Mouse (Mus musculus): Measurements from ENCODE around the gene Scarf2.
A peak's percentile ranks its signal among the peaks of the same experiment; 100 is the strongest.

The Scarf2 gene

DNA sequence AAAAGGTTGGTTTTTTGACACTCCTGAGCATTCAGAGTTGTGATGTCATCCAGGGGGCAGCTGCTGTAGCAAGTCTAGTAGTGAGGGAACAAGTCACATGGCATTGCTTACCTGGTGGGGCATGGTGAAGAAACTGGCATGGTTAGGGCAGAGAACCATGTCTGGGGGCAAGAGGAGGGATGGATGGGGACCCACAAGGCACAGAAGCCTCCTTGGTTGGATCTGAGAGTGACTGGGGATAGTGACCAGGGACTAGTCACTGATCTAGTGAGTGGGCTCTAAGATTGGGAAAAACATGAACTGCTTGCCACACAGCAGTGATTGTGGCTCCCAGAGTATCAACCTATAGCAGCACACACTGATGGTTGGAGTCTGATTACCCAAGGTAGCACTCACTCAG lies 2.5 kb downstream of the Scarf2 start:
- DNase-seq: no peak

DNA sequence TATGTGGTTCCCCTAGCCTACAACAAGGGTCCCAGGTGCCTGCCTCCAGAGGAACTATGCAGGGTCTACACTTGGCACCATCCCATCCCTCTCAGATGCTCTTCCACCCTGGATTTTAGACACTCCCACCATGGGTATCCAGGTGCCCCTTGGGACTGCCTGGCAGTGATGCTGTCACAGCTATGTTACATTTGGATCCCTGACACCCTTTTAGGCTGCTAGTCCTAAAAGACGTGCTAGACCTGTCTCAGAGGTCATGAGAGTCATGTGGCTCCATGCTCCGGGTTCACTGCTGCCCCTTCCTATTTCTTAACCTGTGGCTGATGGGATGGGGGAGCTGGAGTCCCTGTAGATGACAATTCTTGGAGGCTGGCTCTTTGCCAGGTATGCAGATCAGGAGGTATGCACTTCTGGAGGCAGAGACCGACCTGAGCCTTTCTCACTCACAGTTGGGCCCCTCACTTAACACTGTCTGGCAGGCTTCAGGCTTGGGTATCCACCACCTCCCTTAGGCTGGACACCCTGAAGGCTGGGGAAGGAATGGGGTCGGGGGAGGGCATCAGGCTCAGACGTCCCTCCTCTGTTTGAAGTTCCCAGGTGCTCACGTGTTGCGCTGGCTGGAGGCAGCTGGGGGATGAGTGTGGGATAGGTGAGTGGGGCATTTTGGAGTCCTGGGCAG lies 4.8 kb downstream of the Scarf2 start:
- DNase-seq: no peak

DNA sequence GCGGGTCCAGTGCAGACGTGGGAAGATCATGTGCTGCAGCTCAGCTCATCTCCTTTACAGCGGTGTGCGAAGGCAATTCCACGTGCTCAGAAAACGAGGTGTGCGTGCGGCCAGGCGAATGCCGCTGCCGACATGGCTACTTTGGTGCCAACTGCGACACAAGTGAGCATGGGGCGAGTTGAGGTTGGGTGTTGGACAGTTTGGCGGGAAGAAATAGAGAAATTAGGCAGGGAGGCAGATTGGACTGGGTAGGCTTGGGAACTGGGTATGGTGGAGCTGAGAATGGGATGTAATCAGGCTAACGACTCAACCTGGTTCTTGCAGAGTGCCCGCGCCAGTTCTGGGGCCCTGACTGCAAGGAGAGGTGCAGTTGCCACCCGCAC lies 5.4 kb downstream of the Scarf2 start:
- DNase-seq: no peak

DNA sequence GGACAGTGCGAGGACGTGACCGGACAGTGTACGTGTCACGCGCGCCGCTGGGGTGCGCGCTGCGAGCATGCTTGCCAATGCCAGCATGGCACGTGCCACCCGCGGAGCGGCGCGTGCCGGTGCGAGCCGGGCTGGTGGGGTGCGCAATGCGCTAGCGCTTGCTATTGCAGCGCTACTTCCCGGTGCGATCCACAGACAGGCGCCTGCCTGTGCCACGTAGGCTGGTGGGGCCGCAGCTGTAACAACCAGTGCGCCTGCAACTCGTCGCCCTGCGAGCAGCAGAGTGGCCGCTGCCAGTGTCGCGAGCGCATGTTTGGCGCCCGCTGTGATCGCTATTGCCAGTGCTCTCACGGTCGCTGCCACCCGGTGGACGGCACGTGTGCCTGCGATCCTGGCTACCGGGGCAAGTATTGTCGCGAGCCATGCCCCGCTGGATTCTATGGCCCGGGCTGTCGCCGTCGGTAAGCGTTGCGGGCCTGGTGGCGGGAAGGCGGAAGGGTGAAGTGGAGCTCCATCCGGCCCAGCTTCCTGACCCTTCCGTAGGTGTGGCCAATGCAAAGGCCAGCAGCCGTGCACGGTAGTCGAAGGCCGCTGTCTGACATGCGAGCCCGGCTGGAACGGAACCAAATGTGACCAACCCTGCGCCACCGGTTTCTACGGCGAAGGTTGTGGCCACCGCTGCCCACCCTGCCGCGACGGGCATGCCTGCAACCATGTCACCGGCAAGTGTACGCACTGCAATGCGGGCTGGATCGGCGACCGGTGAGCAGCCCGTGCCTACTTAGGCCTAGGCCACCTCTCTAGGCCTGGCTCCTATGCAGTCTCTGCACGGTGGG lies 6.0 kb downstream of the Scarf2 start:
- DNase-seq: peak; percentile 62

DNA sequence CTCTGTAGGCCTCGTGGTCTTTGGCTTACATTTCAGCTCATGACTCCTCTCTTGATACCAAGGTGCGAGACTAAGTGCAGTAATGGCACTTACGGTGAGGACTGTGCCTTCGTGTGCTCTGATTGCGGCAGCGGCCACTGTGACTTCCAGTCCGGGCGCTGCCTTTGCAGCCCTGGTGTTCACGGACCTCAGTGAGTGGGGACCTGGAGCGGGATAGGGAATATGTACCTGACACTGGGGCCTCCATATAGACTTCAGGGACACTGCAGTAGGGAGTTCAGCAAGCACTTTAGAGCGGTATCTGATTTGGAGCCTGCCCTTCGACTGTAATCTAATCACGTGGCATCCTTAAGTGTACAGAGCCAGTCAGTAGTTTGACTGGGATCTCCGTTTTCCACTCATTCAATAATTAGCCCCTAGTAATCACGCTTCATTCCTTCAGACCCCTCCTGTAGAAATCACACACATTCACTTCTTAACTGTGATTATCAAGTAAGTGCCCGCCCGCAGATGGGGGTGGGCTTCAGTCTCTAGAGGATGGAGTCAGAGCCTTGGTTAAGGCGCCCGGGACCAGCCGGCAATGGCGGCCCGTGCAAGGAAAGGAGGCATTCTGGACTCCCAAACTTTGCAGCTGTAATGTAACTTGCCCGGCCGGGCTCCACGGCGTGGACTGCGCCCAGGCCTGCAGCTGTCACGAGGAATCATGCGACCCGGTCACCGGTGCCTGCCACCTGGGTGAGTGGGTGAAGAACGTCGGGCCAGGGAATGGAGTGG lies 6.8 kb downstream of the Scarf2 start:
- DNase-seq: no peak

DNA sequence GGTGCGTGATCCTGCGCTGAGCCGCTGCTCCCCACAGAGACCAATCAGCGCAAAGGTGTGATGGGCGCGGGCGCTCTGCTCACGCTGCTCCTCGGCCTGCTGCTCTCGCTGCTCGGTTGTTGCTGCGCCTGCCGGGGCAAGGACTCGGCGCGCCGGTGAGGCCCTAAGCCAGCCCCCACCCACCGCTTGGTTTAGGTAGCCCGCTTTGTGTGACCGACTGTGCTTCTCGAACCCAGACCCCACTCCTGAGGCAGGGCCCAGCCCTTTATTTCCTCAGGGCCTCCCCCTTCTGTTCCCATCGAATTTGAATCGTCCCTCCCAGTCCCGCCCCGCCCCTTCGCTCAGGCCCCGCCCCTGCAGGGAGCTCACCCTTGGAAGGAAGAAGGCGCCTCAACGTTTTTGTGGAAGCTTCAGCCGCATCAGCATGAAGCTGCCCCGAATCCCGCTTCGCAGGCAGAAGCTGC lies 7.4 kb downstream of the Scarf2 start:
- no peak for DNase-seq

DNA sequence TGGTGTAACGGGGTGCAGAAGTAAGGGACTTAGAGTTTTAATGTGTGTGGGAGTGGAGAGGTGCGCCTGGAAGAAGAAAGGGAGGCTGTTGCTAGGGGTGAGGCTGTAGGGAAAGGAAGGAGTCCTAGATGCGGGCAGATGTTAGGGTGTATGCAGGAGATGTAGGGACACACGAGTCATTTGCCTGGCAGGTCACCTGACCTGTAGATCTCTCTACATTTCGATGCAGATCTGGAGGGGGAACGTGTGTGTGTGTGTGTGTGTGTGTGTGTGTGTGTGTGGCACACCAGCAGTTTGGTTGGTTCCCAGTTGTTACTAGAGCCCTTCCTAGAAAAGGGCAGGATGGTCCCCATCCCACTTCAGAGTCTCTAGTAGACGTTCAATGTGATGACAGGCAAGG lies 7.9 kb downstream of the Scarf2 start:
- no peak for DNase-seq

DNA sequence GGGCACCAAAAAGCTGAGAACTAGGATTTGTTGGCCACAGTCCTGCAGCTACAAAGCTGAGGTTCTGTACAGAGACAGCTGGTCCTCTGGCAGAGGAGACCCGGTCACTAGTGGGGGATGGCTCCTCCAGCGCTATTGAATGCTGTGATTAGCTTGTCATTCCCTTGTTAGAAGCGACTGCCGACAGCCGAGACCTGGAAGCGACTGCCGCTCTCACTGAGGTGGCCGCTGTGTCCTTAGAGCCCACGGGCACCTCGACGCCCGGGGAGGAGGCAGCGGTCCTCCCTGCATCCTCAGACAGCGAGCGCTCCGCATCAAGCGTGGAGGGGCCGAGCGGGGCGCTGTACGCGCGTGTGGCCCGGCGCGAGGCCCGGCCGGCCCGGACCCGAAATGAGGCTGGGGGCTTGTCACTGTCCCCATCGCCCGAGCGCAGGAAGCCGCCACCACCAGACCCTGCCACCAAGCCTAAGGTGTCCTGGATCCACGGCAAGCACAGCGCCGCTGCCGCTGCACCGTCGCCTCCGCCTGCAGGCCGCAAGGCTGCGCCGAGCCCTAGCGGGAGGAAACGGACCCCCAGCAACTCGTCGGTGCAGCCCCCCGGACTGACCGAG lies 9.6 kb downstream of the Scarf2 start:
- no peak for DNase-seq

DNA sequence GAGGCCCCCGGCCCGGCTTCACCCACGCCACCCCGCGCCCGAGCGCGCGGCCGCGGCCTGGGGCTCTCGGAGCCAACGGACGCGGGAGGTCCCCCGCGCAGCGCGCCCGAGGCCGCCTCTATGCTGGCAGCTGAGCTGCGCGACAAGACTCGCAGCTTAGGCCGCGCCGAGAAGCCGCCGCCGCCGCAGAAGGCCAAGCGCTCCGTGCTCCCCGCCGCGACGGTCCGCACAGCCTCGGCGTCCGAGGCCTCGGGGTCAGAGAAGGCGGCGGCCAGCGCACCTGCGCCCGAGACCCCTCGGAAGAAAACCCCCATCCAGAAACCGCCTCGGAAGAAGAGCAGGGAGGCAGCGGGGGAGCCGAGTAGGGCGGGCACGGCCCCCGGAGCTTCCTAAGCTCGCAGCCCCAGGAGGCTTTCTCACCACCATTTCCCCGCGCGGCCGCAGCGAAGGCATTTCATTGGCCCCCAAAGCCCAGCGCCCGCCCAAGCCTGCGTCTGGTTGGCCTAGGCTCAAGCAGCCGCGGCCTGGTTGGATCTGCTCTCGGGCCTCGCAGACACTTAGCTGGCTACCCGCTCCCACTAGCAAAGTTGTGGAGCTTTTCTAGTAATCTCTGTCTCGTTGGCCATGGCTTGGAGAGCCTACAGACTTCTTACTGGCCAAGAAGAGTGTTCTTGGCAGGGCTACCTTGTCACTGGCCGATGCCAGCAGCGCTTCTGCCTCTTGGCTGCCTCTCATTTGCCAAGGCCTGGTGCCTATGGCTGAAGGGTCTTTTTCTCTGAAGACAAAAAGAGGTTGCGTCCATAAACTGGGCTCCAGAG lies 10.3 kb downstream of the Scarf2 start:
- peak; percentile 90 for DNase-seq

DNA sequence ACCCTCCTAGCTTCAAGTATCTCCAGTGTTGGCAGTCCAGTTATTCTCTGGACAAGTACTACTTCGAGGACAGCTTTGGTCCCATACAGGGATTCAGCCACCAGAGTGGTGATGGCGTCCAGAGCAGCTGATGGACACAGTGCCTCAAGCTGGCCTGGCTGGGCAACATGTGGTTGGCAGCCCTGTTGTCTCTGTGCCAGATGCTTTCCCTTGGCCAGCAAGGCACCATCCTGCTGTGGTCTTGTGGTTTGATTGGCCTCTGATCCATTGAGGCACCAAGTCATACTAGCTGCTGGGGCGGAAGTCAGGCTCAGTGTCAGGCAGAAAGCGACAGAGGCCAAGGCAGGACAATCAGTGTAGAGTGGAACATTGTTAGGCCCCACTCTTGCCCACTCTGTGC lies 12.0 kb downstream of the Scarf2 start:
- DNase-seq: no peak

DNA sequence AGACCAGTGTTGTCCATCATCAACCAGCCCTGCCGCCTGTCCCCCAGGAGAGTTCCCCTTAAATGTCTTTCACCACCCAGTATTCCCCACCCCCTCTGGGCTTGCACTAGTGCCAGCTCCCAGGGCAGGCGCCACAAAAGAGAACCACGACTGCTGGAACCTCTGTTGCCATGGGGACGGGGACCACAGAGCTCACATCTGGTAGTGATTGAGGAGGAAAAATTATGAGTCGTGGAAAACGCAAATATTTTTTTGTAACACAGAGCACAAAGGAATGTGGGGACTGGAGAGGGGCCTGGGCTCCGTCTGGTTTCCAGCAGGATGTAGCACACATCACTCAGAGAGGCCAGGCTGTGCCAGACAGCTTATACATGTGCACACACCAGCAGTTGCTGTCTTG lies 12.6 kb downstream of the Scarf2 start:
- DNase-seq: no peak

DNA sequence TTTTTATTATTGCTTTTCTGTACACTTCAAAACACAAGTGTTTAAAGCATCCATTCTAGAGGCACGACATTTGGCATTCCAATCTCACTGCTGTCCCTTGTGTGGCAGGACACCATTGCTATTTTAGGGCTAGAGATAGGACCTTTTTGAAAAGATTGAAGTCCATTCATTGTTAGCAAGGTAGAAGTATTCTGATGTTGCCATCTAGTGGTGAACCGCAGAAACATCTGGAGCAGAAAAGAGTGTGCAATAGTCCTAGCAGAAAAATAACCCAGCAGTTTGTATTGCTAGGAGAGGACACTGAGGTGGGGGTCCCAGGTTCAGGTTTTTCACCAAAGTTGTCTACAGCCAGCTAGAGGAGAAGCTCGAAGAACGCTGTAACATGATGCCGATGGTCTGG lies 15.0 kb downstream of the Scarf2 start:
- DNase-seq: no peak

DNA sequence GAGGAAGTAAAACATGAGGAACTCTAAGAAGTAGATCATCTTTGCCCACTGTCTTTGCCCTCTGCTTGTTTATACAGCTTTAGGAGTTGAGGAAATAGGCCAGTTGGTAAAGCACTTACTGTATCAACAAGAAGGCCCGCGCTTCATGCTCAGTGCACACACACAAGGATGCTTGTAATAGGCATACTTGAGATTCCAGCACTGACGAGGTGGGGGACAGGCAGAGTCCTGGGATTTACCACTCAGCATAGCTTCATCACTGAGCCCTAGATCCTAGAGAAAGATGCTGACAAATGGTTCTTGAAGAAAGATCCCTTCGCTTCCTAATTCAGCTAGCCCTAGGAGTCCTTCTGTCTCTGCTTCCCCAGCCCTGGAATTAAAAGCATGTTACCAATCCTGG lies 16.1 kb downstream of the Scarf2 start:
- no peak for DNase-seq

DNA sequence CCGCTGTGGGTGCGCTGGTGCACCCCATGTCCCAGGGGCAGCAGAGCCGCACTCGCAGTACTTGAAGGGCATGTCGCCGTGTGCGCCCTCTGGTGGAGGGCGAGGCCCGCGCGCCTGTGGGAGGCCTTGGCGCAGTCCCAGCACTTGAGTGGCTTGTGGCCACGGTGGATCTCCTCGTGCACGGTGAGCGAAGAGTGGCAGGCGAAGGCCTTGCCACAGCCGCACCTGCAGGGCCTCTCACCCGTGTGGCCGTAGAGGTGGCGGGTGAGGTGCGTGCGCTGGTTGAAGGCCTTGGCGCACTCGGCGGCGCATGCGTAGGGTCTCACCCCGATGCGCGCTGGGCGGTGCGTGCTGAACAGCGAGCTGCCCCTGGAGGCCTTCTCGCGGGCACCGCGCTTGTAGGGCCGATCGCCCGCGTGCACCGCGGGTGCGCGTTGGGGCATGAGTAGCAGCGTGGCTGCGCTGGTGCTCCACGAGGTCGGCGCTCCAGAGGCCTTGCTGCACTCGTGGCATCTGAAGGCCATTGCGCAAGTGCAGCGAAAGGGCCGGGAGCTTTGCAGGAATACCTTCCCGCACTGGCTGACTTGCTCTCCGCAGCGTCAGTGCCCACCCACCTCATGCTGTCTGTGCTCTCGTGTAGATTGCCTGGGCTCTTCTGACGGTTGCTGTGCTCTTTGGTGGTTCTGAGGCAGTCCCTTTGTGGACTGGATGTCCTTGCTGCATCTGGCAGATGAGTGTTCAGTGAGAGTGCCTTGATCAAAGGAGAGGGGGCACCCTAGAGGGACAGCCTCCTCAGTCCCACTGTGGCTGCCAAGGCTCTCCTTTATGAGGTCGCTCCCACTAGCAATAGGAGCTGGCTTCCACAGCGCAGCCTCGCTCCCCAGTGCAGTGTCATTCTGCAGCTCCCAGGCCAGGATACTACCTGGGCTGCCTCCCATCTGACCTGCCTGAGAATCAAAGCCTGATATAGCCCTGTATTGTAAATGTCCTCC lies 18.6 kb downstream of the Scarf2 start:
- peak; percentile 59 for DNase-seq

DNA sequence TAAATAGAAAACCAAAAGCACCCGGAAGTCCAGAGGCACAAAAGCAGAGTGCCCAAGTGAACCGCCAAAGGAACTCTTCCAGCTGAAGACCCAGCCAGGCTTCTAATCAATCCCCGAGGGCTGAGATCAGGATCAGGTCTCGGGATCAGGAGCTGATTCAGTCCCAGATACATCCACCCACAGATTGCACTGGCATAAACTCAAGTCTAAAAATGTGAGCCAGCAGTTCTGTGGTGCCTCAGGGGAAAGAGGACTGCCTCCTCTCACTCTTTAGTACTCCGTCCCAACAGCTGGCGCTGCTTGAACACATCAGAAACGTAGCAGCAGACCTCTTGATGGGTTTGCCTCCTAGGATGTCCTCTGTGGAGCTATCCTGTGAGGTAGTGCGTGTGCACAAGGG lies 19.4 kb downstream of the Scarf2 start:
- DNase-seq: no peak

DNA sequence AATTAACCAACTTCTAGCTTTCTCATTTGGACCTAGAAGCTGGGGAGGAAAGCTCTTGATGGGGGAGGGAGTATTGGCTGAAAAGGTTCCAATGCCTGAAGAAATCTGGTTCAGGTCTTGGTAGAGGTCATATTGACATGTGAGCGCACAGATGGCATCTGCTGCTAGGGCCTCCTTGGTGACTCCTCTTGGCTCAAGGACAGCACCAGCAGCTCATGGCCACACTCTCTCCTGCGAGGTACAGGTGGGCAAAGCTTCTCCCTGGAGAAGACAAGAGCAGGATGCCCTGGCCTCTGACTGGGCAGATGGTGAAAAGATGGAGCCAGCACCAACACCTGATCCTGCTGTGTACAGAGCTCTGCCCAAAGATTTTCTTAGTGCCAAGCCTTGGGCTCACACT lies 29.4 kb downstream of the Scarf2 start:
- no peak for DNase-seq

DNA sequence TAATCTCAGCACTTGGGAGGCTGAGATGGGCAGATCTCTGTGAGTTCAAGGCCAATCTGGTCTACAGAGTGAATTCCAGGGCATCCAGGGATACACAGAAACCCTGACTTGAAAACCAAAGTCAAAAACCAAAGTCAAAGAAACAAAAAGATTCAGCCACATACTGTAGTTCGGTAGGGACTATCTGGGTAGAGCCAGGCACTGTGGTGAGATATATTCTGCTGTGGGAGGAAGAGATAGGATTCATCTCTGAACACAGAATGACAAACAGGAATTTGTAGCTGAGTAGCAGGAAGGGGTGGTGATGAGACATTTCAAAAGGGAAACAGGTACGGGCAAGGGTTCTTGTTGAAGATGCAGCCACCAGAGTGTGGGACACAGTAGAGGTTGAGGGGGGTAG lies 31.1 kb downstream of the Scarf2 start:
- DNase-seq: no peak

DNA sequence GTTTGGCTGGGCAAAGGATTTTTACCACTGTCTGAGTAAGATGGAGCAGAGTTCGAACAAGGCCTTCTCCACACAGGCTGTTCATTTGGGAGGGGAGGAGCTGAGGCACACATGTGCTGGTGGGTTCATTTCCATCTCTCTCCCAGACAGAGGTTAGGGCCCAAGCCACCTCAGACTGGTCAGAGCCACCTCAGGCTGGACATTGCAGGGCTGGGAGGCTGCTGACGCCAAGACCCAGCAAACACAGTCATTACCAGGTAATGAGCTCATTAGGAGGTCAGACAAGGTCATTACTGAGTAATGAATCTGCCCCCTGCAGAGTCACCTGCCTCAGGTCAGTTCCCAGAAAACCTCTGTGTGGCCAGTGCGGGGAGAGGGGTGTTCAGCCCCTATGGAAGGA lies 31.8 kb downstream of the Scarf2 start:
- DNase-seq: no peak

DNA sequence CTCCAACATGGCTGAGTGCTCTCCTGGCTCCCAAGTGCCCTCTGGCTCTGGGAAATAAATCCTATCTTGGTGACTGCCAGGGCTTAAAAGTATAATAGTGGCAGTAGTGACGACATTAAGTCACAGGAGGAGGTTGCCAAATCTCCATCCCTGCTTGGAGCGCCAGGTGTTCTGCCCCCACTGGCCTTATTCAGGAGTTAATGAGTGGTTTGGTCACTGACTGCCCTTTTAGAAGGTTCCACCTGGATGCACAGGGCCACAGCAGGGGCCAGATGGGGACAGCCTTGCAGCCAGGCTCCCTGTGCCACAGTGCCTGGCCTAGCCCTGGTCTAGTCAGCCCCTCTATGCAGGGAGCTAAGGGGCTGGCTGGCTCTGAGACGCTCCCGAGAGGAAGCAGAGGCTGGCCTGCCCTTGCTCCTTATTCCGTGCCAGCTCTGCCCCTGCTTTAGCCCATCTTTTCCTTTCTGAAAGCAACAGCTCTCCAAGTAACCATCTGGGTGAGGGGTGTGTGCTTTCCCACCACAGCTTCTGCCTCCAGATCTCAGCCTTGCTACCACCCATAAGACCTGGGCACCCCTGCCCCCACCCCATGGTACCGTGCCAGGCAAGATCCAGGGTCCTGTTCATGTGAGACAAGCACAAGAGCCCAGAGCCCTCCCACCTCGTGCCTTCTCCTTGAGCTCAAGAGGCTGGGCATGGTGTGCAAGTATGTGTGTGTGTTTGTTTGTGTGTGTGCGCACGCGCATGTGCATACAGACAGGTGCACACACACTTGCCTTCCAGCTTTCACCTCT lies 33.5 kb downstream of the Scarf2 start:
- DNase-seq: no peak

DNA sequence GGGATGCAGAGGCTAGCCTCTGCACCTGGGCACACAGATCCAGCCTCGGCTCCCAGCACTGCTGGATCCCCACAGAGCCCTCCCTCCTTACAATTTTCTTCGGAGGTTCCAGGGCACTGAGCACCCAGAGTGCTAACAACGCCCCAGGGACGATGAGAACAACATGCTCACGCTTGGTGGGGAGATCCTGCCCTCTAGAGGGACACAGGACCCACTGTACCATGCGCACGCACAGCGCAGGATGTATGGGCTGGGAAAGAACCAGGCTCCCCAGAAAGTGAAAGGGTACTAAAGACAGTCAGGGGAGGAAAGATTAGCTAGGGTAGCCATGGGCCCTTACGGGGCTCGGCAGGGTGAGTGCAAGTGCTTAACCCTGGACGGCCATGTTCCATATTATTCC lies 34.7 kb downstream of the Scarf2 start:
- DNase-seq: no peak
